Mouse (Mus musculus) kidney, adult 11 months (tissue): ENCODE data around the gene Cln3.

ENCODE experiments used
- DNase-seq: peaks from one replicate; pipeline ENCODE4 v3.0.0; 2022

Cln3 gene

DNA sequence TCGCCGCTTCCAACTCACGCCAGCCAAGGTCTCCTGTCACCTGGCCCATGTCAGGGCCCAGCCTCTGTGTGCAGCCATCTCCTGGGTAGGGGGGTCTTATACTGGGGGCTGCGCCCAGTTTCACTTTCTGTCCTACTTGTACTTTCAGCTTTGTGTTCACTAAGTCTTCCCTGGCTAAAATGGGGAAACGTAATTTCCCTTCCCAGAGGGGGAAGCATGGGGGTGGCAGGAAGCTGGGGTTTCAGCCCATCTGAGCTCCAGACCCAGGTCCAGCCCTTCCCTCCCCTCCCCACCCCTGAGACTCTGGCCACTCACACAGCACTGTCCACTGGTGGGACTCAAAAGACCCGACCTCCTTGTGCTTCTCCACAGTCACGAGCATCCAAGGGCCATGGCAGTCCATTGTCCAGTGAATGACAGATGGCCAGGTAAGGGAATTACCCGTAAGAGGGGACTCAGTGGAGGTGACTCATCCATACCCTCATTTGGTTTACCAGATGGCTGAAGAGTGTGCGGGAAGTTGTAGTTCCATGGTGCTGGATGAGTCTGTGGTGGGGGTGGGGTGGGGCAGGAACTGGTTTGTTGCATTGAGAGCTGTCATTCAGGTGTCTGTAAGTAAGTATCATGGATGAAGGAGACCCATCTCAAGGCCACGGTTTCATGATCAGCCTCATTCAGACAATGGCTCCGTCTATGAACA lies 9.4 kb upstream of the Cln3 start, which contains the start of gene Il27:
Gene Il27, minus strand, starts transcription at position 80 of the 700 bp plus-strand sequence.
- no peak for DNase-seq

DNA sequence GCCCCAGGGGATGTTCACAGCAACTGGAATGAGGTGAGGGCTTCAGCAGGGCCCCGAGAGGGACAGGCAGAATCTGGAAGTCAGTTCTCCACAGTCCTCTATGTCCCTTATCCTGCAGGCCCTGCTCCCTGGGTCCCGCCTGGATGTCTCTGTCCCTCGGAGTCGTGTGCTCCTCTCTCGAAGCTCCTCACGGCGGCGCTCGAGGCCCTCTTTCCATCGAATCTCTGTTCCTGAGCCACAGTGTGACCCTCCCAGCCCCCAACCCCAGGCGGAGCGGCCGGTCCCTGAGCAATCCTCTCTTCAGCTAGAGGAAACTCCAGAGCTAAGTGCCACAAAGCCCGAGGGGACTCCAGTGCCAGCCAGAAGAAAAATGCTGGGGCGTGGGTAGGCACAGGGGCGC lies 2.2 kb upstream of the Cln3 start:
- DNase-seq, result no peak

DNA sequence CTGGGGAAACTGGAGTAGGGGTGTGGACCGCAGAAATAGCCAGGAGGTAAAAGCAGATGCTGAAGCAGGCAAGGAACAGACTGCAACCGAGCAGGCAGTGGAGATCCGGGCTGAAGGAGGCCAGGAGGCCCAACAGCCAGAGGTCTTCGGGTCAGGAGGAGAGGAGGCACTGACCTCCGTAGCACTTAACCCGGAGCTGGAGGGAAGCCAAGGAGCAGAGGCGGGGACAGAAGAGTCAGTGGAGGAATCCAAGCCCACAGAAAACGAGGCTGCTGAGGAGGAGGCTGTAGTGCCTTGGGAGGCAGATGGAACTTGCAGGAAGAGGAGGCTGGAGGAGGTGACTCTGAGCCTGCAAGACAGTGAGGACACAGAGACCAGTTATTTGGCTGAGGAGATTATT lies 1.2 kb upstream of the Cln3 start:
- peak; percentile 71 for DNase-seq

DNA sequence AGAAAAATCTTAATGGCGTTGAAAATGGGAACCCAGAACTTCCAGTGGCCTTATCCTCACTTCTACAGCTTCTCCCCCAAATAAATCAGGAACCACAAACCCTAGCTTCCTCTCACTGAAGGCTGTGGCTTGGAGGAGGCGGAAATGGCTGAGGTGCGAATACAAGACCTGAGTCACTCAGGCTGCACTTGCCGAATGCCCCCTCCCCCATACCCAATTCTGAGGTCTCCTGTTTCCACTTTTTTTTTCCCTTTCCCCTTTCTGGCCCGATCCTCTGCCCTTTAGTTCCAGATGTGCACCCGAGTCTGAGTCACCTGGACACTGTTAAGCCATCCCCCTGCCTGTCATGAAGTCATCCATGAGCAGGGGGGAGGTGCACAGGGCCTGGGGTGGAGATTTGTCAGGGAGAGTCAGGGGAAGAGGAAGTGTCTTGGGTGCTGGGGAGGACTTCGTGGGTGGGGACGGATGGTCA lies 1.1 kb downstream of the Cln3 start, which contains the start of gene Apobr:
Gene Apobr, plus strand, starts transcription at position 437 of the 472 bp plus-strand sequence.
- DNase-seq, result no peak

DNA sequence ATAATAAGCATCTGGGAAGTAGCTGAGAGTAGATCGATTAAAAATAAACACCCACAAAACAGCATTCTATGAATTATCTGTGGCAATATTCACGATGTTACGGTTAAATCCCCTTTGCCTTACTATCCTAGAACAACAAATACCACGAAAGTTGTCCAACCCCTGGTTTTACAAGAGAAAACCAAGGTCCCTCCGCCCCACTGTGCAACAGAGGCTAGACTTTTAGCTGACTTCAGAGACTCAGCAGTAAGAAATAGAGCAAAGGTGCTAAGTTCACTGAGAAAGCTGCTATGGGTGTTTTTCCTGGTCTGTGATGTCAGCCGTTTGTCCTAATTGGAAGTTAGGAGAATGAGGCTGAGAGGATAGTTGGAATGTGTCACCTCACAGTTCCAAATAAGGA lies 1.9 kb downstream of the Cln3 start:
- DNase-seq, result no peak

DNA sequence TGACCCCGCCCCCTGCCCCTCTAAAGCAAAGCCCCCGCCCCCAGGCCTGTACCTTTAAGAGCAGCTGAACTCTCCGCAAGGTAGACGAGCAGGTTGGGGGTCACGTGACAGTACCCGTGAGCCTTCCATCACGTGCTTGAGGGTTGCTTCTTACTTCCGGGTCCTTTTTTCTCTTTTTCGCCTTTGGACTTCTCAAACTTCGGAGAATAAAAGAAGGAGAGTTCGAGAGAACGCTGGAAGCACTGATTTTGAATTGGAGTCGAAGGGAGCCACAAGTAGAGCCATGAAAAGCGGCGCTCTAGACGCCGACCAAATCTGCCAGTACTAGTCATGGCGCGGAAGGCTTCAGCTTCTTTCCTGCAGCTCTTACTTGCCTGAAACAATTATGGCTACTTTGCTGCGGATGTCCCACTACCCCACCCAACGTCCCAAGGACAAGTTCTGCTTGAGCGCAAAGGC lies 2.3 kb downstream of the Cln3 start:
- DNase-seq, result peak; percentile 93

DNA sequence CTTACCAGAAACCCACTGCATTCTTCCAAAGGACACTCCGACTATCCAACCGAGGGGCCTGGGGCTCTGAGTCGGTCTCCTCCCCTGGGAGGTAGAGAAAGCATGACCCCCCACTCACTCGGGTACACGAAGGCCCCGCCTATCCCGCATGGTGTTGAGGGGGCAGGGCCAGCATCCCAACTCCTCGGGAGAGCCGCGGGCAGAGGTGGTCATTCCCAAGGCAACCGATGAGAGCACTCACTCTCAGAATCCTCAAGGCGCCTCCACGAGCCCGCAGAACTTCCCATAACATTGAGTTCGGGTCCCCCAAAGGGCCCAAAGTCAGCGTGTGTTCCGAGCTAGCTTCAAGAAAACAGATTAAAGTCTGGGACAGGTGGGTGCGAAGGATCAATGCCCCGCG lies 2.9 kb downstream of the Cln3 start:
- peak; percentile 64 for DNase-seq

DNA sequence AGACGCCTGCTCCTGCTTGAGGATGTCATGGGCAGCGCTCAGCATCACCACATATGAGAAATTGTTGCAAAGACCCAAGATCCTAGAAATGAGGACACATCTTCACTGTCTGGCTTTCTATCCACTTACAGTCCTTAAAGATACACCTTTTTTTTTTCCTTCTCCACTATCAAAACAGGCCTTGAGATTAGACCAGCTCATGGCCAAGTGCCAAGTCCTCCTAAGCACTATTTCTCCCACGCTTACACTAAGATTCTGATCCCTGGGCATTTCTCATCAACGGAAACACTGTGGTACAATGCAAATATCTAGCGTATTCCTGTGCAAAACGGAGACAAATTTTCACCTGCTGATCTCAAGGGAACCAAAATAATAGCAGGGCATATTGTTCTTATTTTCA lies 4.0 kb downstream of the Cln3 start:
- no peak for DNase-seq

DNA sequence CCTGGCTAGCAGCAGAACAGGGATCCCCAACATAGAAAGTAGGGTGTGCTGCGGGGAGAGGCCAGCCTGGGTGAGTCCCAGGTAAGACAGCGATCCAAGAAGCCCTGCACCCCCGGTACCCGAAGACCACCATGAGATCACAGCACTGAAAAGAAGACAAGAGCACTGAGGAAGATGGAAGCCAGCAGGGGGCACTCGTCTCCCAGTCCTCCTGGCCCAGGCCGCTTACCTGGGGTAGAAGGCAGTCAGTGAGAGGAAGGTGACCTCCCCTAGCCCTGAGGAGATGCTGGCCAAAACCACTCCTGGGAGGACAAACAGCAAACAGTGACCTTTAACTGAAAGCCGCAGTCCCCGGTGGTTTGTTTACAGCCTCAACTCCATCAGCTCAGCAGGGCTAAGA lies 6.4 kb downstream of the Cln3 start:
- peak; percentile 78 for DNase-seq

DNA sequence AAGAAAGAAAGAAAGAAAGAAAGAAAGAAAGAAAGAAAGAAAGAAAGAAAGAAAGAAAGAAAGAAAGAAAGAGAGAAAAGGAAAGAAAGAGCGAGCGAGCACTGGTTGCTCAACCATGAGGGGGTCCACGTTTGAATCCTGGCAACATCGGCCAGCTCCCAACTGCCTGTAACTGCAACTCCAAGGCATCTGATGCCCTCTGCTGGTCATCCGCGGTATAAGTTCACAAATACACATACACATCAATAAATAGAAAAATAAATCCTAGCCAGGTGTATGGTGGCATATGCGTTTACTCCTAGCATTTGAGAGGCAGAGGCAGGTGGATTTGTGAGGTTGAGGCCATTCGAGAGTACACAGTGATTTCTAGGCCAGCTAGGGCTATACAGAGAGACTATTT lies 8.7 kb downstream of the Cln3 start:
- DNase-seq, result peak; percentile 49

DNA sequence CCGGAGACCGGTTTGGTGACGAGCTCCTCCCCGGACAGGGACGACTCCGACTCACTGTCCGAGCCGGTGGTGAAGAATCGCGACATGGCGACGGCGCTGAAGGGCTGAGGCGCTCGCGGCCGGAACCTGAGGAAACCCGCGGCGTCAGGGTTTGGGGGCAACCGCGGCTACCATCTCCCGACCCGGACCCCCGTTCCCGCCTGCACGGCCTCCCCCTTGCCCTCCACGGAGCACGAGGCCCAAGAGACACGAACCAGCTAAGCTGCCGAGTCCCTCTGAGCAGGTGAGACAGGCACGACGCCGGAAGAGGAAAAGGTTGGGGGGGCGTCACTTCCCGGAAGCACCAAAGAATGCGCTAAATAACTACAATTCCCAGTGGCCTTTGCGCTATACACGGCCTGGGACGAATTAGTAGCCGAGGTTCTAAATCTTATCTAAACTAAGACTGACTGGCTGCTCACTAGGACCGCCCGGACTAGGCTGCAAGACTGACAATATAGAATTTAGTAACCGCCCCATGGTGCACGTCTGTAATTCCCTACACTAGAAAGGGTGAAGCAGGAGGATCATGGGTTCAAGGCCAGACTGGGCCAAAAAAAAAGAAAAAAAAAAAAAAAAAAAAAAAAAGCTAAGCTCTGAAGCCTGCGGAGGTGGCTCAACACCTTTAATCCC lies 19.4 kb downstream of the Cln3 start, which contains the start of gene Eif3c:
Gene Eif3c, minus strand, starts transcription at position 318 of the 672 bp plus-strand sequence.
- peak; percentile 91 for DNase-seq

DNA sequence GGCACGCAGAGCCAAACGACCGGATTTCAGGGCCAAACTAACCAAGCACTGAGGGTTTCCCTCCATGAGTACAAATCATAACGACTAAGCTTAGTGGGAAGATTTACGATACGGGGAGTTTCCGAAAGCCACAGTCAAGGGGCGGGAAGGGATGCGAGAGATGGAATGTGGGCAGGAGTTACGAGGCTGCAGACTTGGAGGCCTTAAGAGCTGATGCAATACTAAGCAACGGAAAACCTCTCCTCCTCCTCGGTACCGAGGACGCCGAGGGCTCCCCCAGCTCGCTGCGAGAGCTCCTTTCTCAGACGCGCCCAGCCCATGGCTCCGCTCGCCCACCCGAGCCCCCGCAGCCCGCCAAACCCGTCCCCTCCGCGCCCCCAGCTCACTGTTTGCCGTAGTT lies 19.9 kb downstream of the Cln3 start:
- no peak for DNase-seq

DNA sequence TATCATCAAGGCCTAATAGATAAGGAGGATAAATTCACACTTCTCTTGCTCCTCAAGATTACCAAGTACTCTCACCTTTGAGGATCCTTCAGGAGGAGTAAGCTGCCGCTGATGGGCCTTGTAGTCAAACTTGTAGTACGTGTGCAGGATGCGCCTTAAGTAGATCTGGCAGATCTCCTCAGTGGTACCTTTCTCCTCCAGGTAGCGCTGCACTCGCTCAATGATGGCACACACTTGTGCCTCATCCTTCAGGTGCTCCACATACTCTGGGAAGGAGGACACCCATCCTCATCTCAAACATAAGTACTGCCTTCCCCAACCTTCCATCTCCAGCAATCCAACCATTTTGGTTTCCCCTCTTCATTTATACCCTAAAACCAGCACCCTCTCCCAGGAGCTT lies 29.0 kb downstream of the Cln3 start:
- no peak for DNase-seq

DNA sequence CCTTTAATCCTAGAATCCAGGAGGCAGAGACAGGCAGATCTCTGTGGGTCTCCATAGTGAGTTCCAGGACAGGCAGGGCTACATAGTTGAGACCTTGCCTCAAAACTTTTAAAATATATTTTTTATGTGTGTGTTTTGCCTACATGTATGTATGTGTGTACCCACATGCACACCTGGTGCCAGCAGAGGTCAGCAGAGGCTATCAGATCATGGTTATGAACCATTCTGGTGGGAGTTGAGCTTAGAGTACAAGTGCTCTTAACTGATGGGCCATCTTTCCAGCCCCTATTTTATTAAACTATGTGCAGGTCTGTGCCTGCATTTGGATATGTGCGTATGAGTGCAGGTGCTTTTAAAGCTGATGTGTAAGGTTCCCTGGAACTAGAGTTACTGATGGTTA lies 30.8 kb downstream of the Cln3 start:
- no peak for DNase-seq

DNA sequence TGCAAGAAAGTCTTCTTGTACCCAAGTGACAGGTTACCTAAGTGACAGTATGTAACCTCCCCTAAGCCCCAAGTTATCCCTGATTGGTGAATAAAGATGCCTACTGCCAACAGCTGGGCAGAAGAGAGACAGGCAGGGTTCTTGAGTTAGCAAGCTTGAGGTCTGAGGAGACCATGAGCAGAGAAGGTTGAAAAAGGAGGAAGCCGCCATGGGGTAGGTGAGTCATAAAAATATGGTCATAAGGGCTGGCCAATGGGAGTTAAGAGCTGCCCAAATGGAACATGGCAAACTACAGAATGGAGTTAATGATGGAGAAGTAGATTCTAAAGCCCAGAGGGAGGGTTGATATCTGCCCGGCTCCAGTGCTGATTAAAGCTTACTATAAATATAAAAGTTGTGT lies 40.0 kb downstream of the Cln3 start:
- no peak for DNase-seq

DNA sequence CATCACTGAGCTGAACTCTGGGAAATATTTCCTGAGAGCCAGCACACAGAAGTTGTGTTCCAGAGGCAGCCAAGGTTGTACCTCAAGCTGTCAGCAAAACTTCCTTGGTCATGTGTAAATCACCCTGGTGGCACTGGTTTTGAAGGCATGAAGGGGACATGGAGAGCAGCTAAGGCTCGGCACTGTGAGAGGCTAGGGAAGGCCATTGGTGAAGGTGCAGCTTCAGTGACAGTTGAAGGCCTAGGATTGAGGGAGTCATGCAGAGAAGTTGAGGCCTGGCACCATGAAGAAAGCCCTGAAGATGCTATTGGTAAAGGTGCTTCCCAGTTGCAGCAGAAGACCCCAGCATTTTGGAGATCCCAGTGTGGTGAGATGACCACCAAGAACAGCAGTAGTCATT lies 44.0 kb downstream of the Cln3 start:
- DNase-seq, result no peak

DNA sequence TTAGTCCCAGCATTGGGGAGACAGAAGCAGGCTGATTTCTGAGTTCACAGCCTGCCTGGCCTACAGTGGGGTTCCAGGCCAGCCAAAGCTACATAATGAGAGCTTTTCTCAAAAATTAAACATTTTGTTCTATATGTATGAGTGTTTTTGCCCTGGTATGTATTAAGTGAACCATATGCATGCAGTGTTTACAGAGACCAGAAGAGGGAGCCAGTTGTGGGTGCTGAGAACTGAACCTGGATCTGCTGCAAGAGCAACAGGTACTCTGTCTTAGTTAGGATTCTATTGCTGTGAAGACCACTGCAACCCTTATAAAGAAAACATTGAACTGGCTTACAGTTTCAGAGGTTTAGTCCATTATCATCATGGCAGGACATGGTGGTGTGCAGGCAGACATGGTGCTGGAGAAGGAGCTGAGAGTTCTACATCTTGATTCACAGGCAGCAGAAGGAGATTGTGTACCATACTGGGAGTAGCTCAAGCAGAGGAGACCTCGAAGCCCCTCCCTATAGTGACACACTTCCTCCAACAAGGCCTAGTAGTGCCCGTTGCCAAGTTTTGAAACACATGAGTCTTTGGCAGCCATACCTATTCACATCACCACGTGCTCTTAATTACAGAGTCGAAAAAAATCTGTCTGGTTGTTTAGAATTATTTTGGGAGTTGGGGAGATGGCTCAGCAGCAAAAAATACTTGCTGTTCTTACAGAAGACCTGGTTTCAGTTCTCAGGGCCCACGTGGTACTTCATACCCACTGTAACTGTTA lies 47.6 kb downstream of the Cln3 start:
- DNase-seq, result no peak

DNA sequence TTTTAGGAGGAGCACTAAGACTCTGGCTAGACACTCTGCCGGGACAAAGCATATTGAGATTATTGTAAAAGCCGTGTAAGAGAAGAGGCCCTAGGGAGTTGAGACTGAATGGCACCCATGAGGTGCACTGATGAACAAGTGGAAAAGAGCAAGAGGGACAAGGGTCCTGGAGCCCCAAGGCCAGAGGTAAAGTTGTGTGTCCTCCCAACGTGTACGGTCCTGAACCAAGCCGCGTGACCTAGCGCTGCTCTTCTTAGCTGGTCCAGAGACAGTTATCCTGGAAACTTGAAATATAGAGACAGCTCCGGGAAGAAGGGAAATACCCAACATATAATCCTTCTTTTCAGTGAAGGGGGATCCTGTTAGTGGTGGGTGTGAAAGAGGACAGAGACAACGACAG lies 49.2 kb downstream of the Cln3 start:
- DNase-seq, result no peak

DNA sequence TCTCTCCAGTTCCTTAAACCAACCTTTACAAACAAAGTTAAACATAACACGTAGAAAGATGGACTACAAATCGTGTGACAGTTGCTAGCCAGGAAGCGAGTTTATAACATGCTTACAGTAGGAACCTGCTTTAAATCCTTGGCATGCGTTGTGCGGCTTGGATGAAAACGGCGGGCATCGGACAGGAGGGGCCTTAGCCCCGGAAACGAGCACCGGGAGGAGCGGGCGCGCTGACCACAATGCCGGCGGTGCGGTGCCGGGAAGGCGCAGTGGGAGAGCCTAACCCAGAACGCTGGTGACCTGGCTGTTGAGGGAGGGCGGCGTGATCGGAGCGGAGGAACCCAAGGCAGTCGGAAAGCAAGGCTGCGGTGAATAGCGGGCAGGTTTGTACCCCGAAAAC lies 49.9 kb downstream of the Cln3 start:
- no peak for DNase-seq

DNA sequence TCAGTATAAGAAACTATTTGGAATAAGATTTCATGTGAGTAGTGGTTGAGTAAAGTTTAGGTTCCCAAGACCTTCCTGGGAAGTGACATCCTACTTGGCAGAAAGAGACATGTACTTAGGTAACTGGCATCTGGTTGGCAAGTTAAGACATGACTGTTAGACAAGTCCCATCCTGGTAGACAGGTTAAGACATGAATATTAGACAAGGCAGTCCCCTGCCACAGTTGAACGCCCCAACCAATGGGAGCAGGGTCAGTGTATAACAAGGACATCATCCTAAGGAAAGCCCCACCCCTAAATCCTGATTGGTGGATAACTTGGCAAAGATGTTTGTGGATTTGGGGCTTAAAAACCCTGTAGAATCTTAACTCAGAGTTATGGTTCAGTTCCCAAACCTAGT lies 52.2 kb downstream of the Cln3 start:
- DNase-seq, result no peak

DNA sequence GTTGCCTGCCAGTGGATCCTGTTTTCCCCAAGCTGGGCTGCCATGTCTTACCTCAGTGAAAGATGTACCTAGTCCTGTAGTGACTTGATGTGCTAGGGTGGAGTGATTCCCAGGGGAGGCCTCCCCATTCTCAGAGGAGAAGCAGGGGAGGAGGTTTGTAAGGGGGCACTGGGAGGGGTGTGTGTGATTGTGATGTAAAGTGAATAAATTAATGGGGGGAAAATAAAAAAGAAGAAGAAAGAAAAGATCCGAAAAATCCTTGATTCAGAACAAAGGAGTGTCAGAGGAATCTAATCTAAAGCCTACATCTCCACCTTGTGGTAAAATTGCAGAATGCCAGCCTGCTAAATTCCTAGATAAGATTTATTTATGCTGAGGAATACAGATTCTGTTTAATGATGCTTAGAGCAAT lies 57.4 kb downstream of the Cln3 start:
- no peak for DNase-seq

DNA sequence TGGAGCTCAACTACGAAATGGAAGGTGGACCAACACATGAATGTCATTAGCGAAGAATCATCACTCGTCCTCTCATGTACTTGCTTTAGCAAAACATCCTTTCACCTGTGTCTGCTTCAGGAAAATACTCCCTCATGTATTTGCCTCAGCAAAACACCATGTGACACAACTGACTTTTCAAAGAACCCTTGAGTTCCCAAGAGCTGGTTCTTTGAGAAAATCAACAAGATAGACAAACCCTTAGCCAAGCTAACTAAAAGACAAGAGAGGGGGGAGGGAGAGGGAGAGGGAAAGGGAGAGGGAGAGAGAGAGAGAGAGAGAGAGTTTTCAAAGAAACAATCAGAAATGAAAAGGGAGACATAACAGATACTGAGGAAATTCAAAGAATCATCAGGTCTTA lies 62.3 kb downstream of the Cln3 start:
- no peak for DNase-seq
